Mouse (Mus musculus): Measurements from ENCODE around the gene Ppp1r3g.
A peak's percentile ranks its signal among the peaks of the same experiment; 100 is the strongest.

Ppp1r3g gene

DNA sequence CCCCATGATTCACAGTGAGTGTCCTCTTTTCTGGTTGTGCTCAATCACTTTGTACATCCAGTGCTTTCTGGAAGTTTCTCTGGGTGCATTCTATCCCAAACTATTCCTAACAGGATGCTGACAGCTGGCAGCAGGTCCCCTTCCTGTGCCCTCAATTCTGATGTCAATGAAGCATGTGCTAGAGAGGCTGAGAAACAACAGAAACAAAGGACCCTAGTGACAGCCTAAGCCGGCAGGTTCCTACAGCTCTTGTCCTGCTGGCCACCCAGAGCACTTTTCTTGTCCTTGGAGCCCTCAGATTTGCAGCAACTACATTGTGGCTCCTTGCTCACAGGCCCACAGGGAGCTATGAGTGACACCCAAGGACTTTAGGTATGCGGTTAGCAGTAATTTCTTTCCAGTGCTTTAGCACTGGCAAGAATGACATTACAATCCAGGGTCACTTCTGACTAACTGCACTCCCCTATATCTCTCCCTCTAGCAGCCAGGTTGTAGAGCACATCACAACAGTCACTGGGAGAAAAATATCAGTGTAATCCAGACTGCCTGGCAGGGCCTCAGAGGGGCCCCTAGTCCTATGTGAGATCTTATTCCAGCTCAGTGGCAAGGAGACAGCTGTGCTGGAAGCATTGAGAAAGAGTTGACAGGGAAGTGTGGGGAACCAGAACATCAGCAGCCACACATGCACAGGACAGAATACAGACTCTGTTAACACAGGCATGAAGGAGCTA lies 37.2 kb downstream of the Ppp1r3g start:
- DNase-seq = no peak

DNA sequence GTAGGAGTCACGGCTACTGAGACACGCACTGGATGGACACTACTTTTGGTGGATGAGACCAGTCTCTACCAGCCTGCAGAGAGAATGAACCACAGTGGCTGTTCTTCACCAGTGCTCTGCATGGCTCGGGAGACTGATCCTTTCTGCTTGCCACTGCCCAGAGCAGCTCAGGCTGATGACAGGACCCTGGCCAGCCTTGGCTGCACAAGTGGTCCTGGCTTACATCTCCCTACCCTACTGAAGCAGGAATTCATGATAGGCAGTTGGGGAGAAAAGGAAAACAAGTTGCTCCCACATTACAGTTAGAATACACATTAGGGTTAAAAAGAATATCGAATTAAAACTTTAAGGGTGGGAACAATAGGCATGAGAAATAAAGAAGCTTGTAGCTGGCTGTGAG lies 39.0 kb downstream of the Ppp1r3g start:
- no peak for DNase-seq

DNA sequence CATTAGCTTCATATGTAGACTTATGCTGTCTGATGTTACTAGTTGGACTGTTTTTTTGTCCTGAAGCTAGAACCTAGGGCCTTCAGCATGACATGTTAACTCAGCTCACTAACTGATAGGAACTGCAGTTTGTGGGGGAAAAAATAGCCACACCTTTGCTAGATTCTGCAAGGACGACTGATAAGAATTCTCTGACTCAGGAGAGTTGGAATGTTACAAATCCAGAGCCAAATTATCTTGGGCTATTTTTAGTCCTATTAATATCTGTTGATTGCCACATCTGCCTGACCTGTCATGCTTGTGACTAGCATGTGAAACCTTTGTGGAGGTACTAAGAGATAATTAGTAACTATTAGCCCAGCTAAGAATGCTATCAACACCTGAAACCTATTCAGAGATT lies 42.2 kb downstream of the Ppp1r3g start:
- DNase-seq = no peak

DNA sequence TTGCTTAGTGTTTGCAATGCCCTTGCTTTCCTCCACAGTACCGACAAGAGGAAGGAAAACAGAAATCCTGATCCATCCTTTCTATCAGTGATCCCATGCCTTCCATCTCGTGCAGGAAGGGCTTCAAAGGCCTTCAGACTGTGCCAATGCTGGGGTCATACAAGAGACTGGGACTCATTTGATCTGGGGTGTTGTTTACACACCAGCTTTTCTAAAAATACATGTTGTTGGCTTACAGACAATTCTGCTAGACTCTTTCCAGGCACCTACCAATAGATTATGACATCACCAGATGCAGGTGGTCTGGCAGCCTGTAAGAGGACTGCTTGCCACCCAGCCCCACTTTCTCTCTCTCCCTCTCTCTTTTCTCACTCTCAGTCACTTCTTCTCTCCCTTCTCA lies 51.3 kb downstream of the Ppp1r3g start:
- no peak for DNase-seq

DNA sequence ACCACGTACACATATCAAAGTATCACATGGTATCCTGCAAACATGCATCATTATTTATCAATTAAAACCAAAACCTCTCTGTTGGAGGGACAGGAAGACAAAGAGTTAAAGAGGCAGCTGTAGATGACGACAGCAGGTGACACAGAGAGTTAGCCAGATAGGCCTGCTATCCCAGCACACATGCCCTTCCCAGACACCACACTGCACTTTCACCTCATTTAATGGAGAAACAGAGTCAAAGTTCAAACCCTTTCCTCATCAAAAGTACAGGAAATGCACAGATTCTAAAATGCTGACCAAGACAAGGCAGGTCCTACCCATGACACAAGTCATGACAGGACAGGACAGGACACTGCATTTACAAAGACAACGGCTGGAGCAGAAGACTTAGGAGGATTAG lies 57.0 kb downstream of the Ppp1r3g start:
- DNase-seq = no peak

DNA sequence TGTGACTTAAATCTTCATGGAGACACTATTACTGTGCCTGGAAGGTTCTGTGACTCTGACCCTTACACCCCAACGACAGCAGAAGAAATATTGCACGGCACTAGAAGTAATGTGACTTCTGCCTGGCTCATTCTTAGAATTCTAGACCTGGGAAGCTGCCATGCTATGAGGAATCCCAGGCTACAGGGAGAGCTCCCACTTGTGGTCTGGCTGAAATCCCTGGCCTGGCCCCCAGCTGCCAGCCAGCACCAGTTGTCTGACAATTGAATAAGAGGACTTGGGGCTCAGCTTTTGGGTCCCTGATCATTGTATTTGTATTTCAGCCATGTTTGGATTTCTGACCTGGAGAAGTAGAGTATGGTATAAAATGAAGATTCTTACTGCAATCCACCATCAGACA lies 59.4 kb downstream of the Ppp1r3g start:
- peak in 1 of 2 experiments; percentile 44 for DNase-seq

DNA sequence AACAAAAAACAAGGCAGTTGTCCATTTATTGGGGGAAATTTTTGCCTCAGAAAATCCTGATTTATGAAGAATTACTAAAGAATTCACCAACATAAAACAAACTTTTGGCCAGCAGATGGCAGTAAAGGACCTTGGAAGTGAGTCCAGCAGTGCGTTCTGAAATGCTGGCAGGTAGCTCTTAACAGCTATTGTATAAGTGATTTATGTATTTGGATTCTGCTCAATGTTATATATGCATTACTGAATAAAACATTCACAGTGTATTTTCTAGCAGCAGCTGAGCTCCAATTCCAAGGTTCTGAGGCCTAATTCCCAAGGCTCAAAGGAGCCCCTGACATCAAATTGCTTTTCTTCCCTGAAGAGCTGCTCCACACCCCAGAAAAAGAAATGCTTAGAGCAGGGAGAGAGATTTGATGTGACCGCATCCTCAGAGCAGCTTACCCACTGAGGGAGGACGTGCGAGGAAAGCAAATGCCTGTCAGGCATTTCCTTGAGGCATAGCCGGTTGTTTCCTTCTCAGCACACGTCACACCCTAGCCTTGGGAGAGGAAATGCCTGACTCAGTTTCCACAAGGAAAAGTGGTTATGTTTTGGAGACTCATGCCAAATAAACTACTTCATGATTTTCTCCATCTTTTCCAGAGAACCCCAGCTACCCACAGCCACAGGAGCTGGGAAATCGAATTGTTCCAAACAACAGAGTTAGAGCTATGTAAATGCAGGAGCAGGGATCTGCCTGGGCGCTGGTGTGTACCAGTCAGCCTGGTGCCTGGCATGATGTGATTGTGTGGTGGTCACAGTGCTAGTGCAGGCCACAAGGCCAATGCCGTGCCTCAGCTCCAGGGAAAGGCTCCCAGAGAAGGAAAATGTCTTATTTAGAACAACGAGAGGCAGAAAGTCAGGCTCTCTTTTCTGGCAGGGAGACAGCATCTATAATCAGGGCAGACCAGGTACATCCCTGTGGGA lies 61.0 kb downstream of the Ppp1r3g start:
- DNase-seq = peak; percentile 89 to 95

Measured in cerebellum, postnatal 10 days (tissue).